8 mouse cellular contexts compared by ENCODE assay signal in genomic region chr5:66675189-66675890, GRCm38 (mm10). TPM values are rescaled to one million over a fixed set of nuclear protein-coding genes. Genes with fewer than 3 reads are reported as not detected.
DNase-seq lines count a peak whose midpoint lies in the region; ATAC-seq and TF ChIP-seq lines count a peak whose summit lies in the region.

No protein-coding gene starts in this region.

- no peaks in the 10 kb centered on the region for H3K9me3 ChIP-seq in kidney, postnatal 0 days (replicated peaks; ENCODE audit: low read length)
- no peaks in the 10 kb centered on the region for H3K9me3 ChIP-seq in intestine, embryonic 16.5 days (ENCODE audit: control insufficient read depth, low read length)
- no peaks in the 10 kb centered on the region for H3K9me3 ChIP-seq in midbrain, embryonic 12.5 days

- no peak for TF ChIP-seq CTCF in kidney, postnatal 0 days (IDR thresholded peaks at IDR 0.05; ENCODE audit: low read depth)

- H3K4me1 ChIP-seq in kidney, postnatal 0 days (replicated peaks; ENCODE audit: insufficient read depth, low read length), result peaks cover 9% of the 10 kb centered on the region; the same call in 1 of the 2 replicates
- no peaks in the 10 kb centered on the region; the same call in 1 of the 2 replicates for H3K4me1 ChIP-seq in intestine, embryonic 16.5 days (ENCODE audit: control insufficient read depth, insufficient read depth, low read length)
- H3K4me1 ChIP-seq in midbrain, embryonic 12.5 days, result peaks cover 37% of the 10 kb centered on the region

- H3K9ac ChIP-seq in kidney, postnatal 0 days (ENCODE audit: low read depth, low read length), result no peak overlapping the region
- H3K9ac ChIP-seq in intestine, embryonic 16.5 days (ENCODE audit: low read depth, low read length), result no peak overlapping the region
- H3K9ac ChIP-seq in midbrain, embryonic 12.5 days (replicated peaks), result peak overlapping the region; percentile 24; the same call in 1 of the 2 replicates

- WGBS in kidney, postnatal 0 days, result under 1% methylated on average over 18 of the region's 18 CpGs
- WGBS in intestine, embryonic 16.5 days, result 1% methylated on average over 18 of the region's 18 CpGs
- under 1% methylated on average over 18 of the region's 18 CpGs for WGBS in midbrain, embryonic 12.5 days

- H3K27ac ChIP-seq in kidney, postnatal 0 days, result no peak overlapping the region
- no peak overlapping the region for H3K27ac ChIP-seq in intestine, embryonic 16.5 days (ENCODE audit: low read length)
- peak overlapping the region; percentile 35 for H3K27ac ChIP-seq in midbrain, embryonic 12.5 days (replicated peaks)

- H3K4me2 ChIP-seq in kidney, postnatal 0 days (ENCODE audit: low read length), result peak overlapping the region; percentile 94
- H3K4me2 ChIP-seq in intestine, embryonic 16.5 days (ENCODE audit: low read depth, low read length), result peak overlapping the region; percentile 94
- peak overlapping the region; percentile 67 for H3K4me2 ChIP-seq in midbrain, embryonic 12.5 days (replicated peaks)

- no peak for ATAC-seq in kidney, postnatal 0 days (replicated peaks; ENCODE audit: low FRiP score, low read depth)
- 0 out of 2 replicates have a peak, but pooled peaks have one; percentile 8 for ATAC-seq in intestine, embryonic 16.5 days
- no peak for ATAC-seq in midbrain, embryonic 12.5 days (ENCODE audit: low FRiP score, low read depth)

- H3K4me3 ChIP-seq in kidney, postnatal 0 days (replicated peaks; ENCODE audit: low read depth, low read length), result peak overlapping the region; percentile 49
- H3K4me3 ChIP-seq in intestine, embryonic 16.5 days (ENCODE audit: low read length), result peak overlapping the region; percentile 53
- peak overlapping the region; percentile 56 for H3K4me3 ChIP-seq in midbrain, embryonic 12.5 days

- no peaks in the 10 kb centered on the region for H3K36me3 ChIP-seq in kidney, postnatal 0 days (ENCODE audit: insufficient read depth, low read length)
- H3K36me3 ChIP-seq in intestine, embryonic 16.5 days (ENCODE audit: control insufficient read depth, insufficient read depth, low read length), result no peaks in the 10 kb centered on the region
- peaks cover 10% of the 10 kb centered on the region for H3K36me3 ChIP-seq in midbrain, embryonic 12.5 days

- peaks cover 10% of the 10 kb centered on the region; the same call in 1 of the 2 replicates for H3K27me3 ChIP-seq in kidney, postnatal 0 days (ENCODE audit: insufficient read depth, low read length)
- peaks cover 21% of the 10 kb centered on the region for H3K27me3 ChIP-seq in intestine, embryonic 16.5 days (replicated peaks; ENCODE audit: control insufficient read depth, insufficient read depth, low read length)
- peaks cover 5% of the 10 kb centered on the region for H3K27me3 ChIP-seq in midbrain, embryonic 12.5 days

- DNase-seq in kidney, postnatal 0 days (ENCODE audit: low spot score), result no peak
- no peak for DNase-seq in kidney, postnatal 4 days
- DNase-seq in embryo, embryonic 11 days, result peak; percentile 62
- DNase-seq in thymus, postnatal 36 days, result no peak
- no peak for DNase-seq in spleen, adult 12 weeks (ENCODE audit: low spot score)
- no peak for DNase-seq in lung, postnatal 25 days (ENCODE audit: low spot score)

RNA-seq across cellular contexts. Expression of gene Uchl1, which starts 0.6 kb away (rescaled TPM):
- polyA plus RNA-seq in kidney, postnatal 0 days (2015; fragmentation: Nextera tagmentation; extraction: Ambion mirVana), result 51.3 and 63.3 TPM in 2 replicates
- 75.0 and 89.7 TPM in 2 replicates for polyA plus RNA-seq in intestine, embryonic 16.5 days (2015; fragmentation: Nextera tagmentation; extraction: Ambion mirVana)
- polyA plus RNA-seq in midbrain, embryonic 12.5 days (2016; fragmentation: Nextera tagmentation; extraction: Ambion mirVana), result 559 and 602 TPM in 2 replicates

RNA-seq across cellular contexts. Expression of gene Apbb2, which starts 56.8 kb away (rescaled TPM):
- 47.0 and 52.7 TPM in 2 replicates for polyA plus RNA-seq in kidney, postnatal 0 days (2015; fragmentation: Nextera tagmentation; extraction: Ambion mirVana)
- polyA plus RNA-seq in intestine, embryonic 16.5 days (2015; fragmentation: Nextera tagmentation; extraction: Ambion mirVana), result 31.2 and 32.8 TPM in 2 replicates
- polyA plus RNA-seq in midbrain, embryonic 12.5 days (2016; fragmentation: Nextera tagmentation; extraction: Ambion mirVana), result 58.5 and 69.5 TPM in 2 replicates
